Mouse (Mus musculus) adrenal gland, postnatal 0 days (tissue): ENCODE results near the gene Olfr464. TPM values are rescaled to one million over a fixed set of nuclear protein-coding genes. Genes with fewer than 3 reads are reported as not detected.

ENCODE experiments used
- polyA plus RNA-seq: library from polyadenylated mRNA; unstranded; fragments of >200 nt; fragmentation: Nextera tagmentation; extraction: Ambion mirVana; gene quantifications from 2 replicates; pipeline ENCODE4 v1.2.1, GENCODE M21; 2015

Gene Olfr464
- polyA plus RNA-seq = not detected in 2 replicates

DNA sequence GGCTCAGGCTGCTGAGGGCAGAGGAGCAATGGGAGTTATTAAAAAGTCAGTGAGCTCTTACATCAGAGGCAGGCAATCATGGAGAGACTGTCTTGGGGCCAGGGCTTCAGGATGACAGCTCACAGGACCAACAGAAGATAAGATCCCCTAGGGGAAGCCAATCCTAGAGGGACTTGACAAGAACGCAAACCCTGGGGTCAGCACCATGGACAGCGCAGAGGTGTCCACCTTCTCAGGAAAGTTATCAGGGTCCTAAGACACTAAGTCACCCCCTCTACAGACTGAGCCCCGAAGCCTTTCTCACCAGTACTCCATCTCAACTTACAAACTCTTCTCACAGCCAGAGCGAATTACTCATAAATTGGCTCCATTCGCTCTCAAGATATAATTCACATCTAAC, at the start of gene Olfr464:
Gene Olfr464 (minus strand): TSS at position 2 of the 400 bp plus-strand sequence.

GRCm38 (mm10) chr11:87897287-87897686, 23.5 kb downstream of the Olfr464 start, which contains the start of gene Olfr463:
Olfr463 (minus strand) TSS chr11:87897387.

DNA sequence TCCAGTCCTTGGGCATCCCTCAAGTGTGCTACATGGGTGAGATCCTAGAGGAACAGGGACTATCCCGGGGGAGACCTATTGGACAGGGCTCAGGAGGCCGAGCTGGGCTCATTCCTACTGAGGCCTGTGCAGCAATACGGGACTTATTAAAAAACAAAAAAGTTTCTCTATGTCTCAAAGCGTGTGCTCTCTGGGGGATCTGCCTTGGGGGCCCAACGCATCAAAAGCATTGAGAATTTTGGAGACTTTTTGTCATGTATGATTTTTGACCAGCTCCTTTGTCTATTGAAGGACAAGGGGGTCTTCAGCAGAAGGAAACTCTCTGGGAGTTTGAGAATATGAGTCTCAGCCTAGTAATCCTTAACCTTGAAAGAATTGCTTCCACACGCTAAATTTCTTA, 28.6 kb downstream of the Olfr464 start, which contains the start of gene Olfr462:
Gene Olfr462 (minus strand): TSS at position 101 of the 400 bp plus-strand sequence.

DNA sequence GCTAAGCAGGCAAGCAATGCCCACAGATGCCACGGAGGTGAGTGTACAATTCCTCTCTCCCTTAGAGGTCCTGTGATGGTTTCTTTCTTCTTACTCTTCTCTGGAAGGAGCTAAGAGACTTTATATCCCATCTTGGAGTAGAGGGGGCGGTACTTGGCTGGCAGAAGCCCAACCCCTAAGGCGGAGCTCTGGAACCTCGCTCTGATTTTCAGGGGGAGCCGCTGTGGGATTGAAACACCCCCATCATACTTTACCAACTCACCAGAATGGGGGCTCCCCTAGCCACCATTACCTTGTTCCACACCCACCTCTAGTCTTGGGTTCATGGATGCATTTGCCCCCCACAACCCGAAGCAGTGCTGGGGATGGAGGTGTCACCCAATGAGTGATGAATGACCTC, 45.3 kb downstream of the Olfr464 start, which contains the start of gene Epx:
Gene Epx (minus strand): TSS at position 101 of the 400 bp plus-strand sequence.

Other genes with a start within 250 kb of the Olfr464 start
- gene Supt4a, start 183.4 kb downstream of the Olfr464 start, polyA plus RNA-seq = 261 and 330 TPM in 2 replicates
- gene Tspoap1, start 160.4 kb downstream of the Olfr464 start, polyA plus RNA-seq = 1.3 and 2.8 TPM in 2 replicates
- gene Mpo, start 127.4 kb downstream of the Olfr464 start, polyA plus RNA-seq = 9.7 and 15.2 TPM in 2 replicates
- gene Lpo, start 92.7 kb downstream of the Olfr464 start, polyA plus RNA-seq = not detected in 2 replicates
- 5.8 and 10.8 TPM in 2 replicates for gene Mks1, start 67.8 kb downstream of the Olfr464 start, polyA plus RNA-seq
- not detected in 2 replicates for gene Epx, start 45.4 kb downstream of the Olfr464 start, polyA plus RNA-seq
- not detected in 2 replicates for gene Olfr462, start 28.7 kb downstream of the Olfr464 start, polyA plus RNA-seq
- gene Olfr463, start 23.6 kb downstream of the Olfr464 start, polyA plus RNA-seq = not detected in 2 replicates
- gene Dynll2, start 66.6 kb upstream of the Olfr464 start, polyA plus RNA-seq = 24.7 and 29.8 TPM in 2 replicates
- 107 and 152 TPM in 2 replicates for gene Srsf1, start 126.4 kb upstream of the Olfr464 start, polyA plus RNA-seq
- 22.3 and 26.7 TPM in 2 replicates for gene Vezf1, start 147.3 kb upstream of the Olfr464 start, polyA plus RNA-seq
- gene Cuedc1, start 177.1 kb upstream of the Olfr464 start, polyA plus RNA-seq = 21.6 and 27.9 TPM in 2 replicates